Mouse (Mus musculus) liver, adult 2 months (tissue): ENCODE results near the gene Dnajc14. TPM values are rescaled to one million over a fixed set of nuclear protein-coding genes. Genes with fewer than 3 reads are reported as not detected.

Experiments used
- DNase-seq: peaks from one replicate; pipeline ENCODE4 v3.0.0-alpha.2; 2011; ENCODE audit warnings: low read depth, low spot score; ENCODE audit errors: extremely low read depth
- H3K27ac ChIP-seq: fragments of 200-500 bp; replicated peaks from 2 replicates; pipeline ENCODE4 v1.5.1; 2012; ENCODE audit warnings: low read depth, mild to moderate bottlenecking, control low read depth, inconsistent platforms, low read length; ENCODE audit not compliant: insufficient read depth
- H3K27me3 ChIP-seq: fragments of 200-500 bp; 2 replicates; pipeline ENCODE4 v1.6.1; 2012; ENCODE audit warnings: mild to moderate bottlenecking, moderate library complexity, low read length, inconsistent platforms; ENCODE audit not compliant: control insufficient read depth, insufficient read depth
- H3K36me3 ChIP-seq: fragments of 200-500 bp; 2 replicates; pipeline ENCODE4 v1.6.1; 2012; ENCODE audit warnings: low read length, inconsistent platforms; ENCODE audit not compliant: control insufficient read depth, insufficient read depth
- H3K4me1 ChIP-seq: fragments of 200-500 bp; 2 replicates; pipeline ENCODE4 v1.6.1; 2011; ENCODE audit warnings: low read length; ENCODE audit not compliant: control insufficient read depth, insufficient read depth
- H3K4me3 ChIP-seq: fragments of 200-500 bp; 2 replicates; pipeline ENCODE4 v1.5.1; 2011; ENCODE audit warnings: low read depth, mild to moderate bottlenecking, control low read depth, low read length, moderate library complexity; ENCODE audit not compliant: insufficient read depth
- H3K79me2 ChIP-seq: fragments of 200-500 bp; 2 replicates; pipeline ENCODE4 v1.6.1; 2012; ENCODE audit warnings: inconsistent platforms, mild to moderate bottlenecking, low read length, moderate library complexity; ENCODE audit not compliant: control insufficient read depth, insufficient read depth
- H3K9ac ChIP-seq: fragments of 200-500 bp; 2 replicates; pipeline ENCODE4 v1.6.1; 2012; ENCODE audit warnings: low read depth, mild to moderate bottlenecking, control low read depth, inconsistent platforms, low read length
- CTCF ChIP-seq: fragments of 200-500 bp; IDR thresholded peaks from 2 replicates; pipeline ENCODE4 v1.5.1; 2011; ENCODE audit warnings: low read depth, low read length, control low read depth
- POLR2A ChIP-seq: fragments of 200-500 bp; IDR thresholded peaks from 2 replicates; pipeline ENCODE4 v1.6.1; 2011; ENCODE audit warnings: low read length, control low read depth; ENCODE audit not compliant: insufficient read depth; ENCODE audit errors: extremely low read depth
- WGBS: fragments of 180-500 bp; shearing (Covaris S2); methylation state at CpG from one replicate; pipeline ENCODE4 v1.1.7; 2018; 5-methylcytosine and 5-hydroxymethylcytosine counted together
- polyA plus RNA-seq: library from polyadenylated mRNA; depleted of rRNA; stranded (reverse); fragments of >200 nt; gene quantifications from 2 replicates; pipeline ENCODE4 v1.2.3, GENCODE M21; 2012
- total RNA-seq: library from RNA; depleted of rRNA; stranded (reverse); fragments of >200 nt; gene quantifications from 2 replicates; pipeline ENCODE4 v1.2.3, GENCODE M21; 2014

Gene Dnajc14
- total and polyA plus RNA-seq, 2 experiments = 9.2 to 23.5 TPM

GRCm38 (mm10) chr10:128801981-128802495 is 1.8 kb upstream of the Dnajc14 start:
- WGBS = 93% methylated on average over 16 of the region's 16 CpGs
- Histone ChIP-seq H3K9ac (no peak overlapping the region), H3K4me1 (peaks cover 13% of the 10 kb centered on the region), H3K36me3 (peaks cover 17% of the 10 kb centered on the region), H3K27ac (no peak overlapping the region), H3K27me3 (no peaks in the 10 kb centered on the region), H3K4me3 (no peak overlapping the region), H3K79me2 (peaks cover 3% of the 10 kb centered on the region; the same call in 1 of the 2 replicates)
- TF ChIP-seq POLR2A (no peak), CTCF (no peak)
- no peak for DNase-seq

- DNase-seq = no peak
- H3K79me2 ChIP-seq = peaks cover 8% of the 10 kb centered on the region; the same call in 1 of the 2 replicates
- no peak overlapping the region for H3K9ac ChIP-seq
- H3K4me1 ChIP-seq = peaks cover 17% of the 10 kb centered on the region
- 83% methylated on average over 4 of the region's 4 CpGs for WGBS
- no peak overlapping the region for H3K4me3 ChIP-seq
- no peak for TF ChIP-seq CTCF
- no peak for TF ChIP-seq POLR2A
- peaks cover 15% of the 10 kb centered on the region for H3K36me3 ChIP-seq
- no peak overlapping the region for H3K27ac ChIP-seq
- H3K27me3 ChIP-seq = no peaks in the 10 kb centered on the region
These were observed 906 bp upstream of the Dnajc14 start for GRCm38 (mm10) chr10:128802956-128803355.

DNA sequence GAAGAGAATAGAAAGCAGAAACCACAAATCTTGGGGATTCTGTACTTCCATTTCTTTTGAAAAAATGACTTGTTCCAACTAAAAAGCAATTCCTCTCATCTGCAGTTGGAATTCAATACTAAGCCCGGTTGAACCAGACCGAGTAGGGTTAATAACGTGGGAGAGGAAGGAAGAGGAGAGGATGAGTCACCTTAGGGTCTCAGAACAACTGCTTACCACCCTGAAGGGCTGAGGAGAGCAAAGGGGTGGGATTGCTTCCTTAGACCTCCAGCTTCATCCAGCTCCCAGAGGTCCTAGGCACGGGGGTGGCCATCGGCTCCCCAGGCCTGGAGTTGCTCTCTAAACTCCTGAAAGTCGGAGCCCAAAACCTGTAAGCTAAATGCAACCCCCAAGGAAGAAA is 501 bp upstream of the Dnajc14 start:
- no peak for TF ChIP-seq POLR2A
- TF ChIP-seq CTCF = no peak
- 58% methylated on average over 6 of the region's 6 CpGs for WGBS
- peak overlapping the region; percentile 34 for H3K27ac ChIP-seq

DNA sequence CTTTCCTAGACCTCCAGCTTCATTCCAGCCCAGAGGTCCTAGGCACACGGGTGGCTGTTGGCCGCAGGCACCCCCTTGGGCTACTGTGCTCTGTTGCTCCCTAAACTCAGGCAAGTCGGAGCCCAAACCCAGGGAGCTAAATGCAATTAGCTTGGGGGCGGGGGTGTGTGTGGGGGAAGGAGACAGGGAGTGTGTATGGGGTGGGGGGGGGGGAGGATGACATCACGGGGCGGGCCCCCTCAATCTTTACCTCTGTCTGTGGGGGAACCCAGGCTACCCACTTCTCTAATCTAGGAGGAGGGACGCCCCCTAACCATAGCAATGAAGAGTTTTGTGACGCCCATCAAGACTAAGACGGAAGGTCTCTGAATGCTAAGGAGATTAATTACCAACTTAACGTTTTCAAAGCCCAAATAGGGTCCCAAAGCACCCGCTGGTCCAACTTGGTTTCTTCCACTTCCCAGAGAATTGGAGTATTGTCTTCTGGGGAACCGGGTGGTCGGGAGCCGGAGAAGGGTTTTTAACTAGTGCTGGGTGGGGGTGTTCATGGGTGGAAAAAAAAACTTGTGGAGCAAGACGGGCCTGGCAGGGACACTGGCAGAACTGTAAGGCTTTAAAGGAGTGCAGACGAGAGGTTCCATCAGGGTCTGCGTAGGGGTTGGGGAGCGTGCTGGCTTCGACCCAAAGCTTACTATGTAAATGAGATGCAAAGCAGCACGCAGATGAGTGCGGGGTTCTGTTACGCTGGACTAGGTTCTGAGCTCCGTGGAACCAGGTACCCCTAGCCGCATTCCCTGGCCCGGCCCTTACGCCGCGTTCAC is 619 bp downstream of the Dnajc14 start, which contains the start of gene Tmem198b:
Tmem198b (minus strand) TSS at position 100 of the 821 bp plus-strand sequence.
- 1% methylated on average over 28 of the region's 28 CpGs for WGBS
- Histone ChIP-seq H3K36me3 (peaks cover 5% of the 10 kb centered on the region; the same call in 1 of the 2 replicates), H3K79me2 (peaks cover 16% of the 10 kb centered on the region; the same call in 1 of the 2 replicates), H3K9ac (peak within 1 kb of the TSS; percentile 83), H3K27me3 (no peaks in the 10 kb centered on the region), H3K4me3 (peak within 1 kb of the TSS; percentile 83), H3K27ac (peak within 1 kb of the TSS; percentile 81), H3K4me1 (peaks cover 20% of the 10 kb centered on the region)
- no peak for TF ChIP-seq POLR2A
- TF ChIP-seq CTCF = no peak
- no peak for DNase-seq

More for the DNA sequence above, 501 bp upstream of the Dnajc14 start:
- Histone ChIP-seq H3K79me2 (peaks cover 10% of the 10 kb centered on the region; the same call in 1 of the 2 replicates), H3K27me3 (no peaks in the 10 kb centered on the region), H3K36me3 (peaks cover 11% of the 10 kb centered on the region), H3K4me1 (peaks cover 17% of the 10 kb centered on the region), H3K9ac (peak overlapping the region; percentile 1; the same call in 1 of the 2 replicates), H3K4me3 (peak overlapping the region; percentile 77; the same call in 1 of the 2 replicates)
- DNase-seq = no peak

DNA sequence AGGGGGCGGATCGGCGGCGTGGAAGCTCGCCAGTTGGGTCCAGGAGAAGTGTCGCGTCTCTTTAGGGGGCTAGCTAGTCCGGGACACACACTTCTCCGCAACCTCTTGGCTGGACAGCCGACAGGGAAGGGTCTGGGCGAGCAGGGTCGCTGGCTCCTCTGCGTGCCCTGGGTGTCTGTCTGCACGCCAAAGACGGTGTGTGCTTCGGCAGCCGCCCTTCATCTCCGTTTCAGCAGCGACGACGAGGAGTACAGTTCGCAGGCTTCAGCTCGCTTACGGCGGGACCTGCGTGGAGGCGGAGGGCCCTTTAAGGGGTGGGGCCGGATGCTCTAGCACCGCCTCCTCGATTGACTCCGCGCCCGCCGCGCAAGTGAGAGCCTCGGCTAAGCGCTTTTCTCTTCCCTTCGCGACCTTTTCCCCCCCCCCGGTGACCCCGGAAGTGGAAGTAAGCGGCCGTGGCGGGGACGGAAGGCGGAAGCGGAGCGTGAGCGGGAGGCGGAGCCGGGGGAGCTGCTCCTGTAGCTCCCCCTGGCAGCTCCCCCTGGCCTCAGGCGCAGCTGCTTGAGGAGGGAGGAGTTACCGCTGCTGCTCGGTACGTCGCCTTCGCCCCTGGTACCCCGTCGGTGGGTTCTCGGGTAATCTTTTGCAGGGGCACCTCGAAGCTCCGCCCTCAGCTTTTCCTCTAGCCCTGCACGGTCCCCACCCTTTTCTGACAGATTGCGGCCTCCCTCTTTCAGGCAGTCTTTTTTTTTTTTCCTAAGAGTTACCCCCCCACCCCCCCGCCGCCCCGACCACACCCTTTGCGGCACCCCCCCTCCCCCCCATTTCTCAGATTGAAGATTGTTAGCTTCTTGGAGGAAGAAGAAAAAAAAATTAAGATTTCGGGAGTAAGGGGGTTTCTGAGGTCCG is 1.5 kb downstream of the Dnajc14 start:
- Histone ChIP-seq H3K27me3 (no peaks in the 10 kb centered on the region), H3K4me1 (peaks cover 20% of the 10 kb centered on the region), H3K9ac (peak overlapping the region; percentile 83), H3K79me2 (peaks cover 16% of the 10 kb centered on the region; the same call in 1 of the 2 replicates), H3K27ac (peak overlapping the region; percentile 81), H3K36me3 (peaks cover 3% of the 10 kb centered on the region; the same call in 1 of the 2 replicates), H3K4me3 (peak overlapping the region; percentile 83)
- WGBS = under 1% methylated on average over 70 of the region's 70 CpGs
- DNase-seq = peak; percentile 83
- peak; percentile 20; the same call in 1 of the 2 replicates for TF ChIP-seq CTCF
- TF ChIP-seq POLR2A = peak; percentile 71
